Mouse (Mus musculus): ENCODE results near the gene Scnn1a.

GRCm38 (mm10) chr6:125386080-125386479 is 65.6 kb downstream of the Scnn1a start:
- TF ChIP-seq CTCF (IDR thresholded peaks at IDR 0.05; ENCODE audit: low read depth) (no peak), EP300 (IDR thresholded peaks at IDR 0.05; ENCODE audit: low read depth) (no peak)

All from liver, postnatal 0 days (tissue).